Mouse (Mus musculus): ENCODE measurements around the gene Prmt1. TPM values are rescaled to one million over a fixed set of nuclear protein-coding genes. Genes with fewer than 3 reads are reported as not detected.

The Prmt1 gene
- polyA plus RNA-seq, 1 experiment from 2014 or later = 681 TPM

DNA sequence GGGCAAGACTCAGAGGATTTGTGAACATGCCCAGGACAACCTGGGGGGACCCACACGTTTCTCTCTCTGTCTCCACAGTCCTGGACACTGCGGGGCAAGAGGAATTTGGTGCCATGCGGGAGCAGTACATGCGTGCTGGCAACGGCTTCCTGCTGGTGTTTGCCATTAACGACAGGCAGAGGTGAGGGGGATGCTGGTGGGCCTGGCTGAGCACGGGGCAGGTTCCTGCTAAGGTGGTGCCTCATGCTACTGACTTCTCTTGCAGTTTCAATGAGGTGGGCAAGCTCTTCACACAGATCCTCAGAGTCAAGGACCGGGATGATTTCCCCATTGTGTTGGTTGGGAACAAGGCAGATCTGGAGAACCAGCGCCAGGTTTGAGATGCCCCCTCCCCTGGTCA is 33.9 kb upstream of the Prmt1 start:
- H3K4me3 ChIP-seq = no peak overlapping the region
- 84% methylated on average over 9 of the region's 9 CpGs for WGBS
- H3K9me3 ChIP-seq = no peaks in the 10 kb centered on the region
- H3K27ac ChIP-seq = no peak overlapping the region
- peaks cover 25% of the 10 kb centered on the region for H3K4me1 ChIP-seq (replicated peaks)
- no peak for ATAC-seq (ENCODE audit: low FRiP score)
- no peak overlapping the region for H3K4me2 ChIP-seq
- H3K27me3 ChIP-seq = peaks cover 6% of the 10 kb centered on the region; the same call in 1 of the 2 replicates
- no peaks in the 10 kb centered on the region for H3K36me3 ChIP-seq
- no peak overlapping the region for H3K9ac ChIP-seq

GRCm38 (mm10) chr7:45019031-45019571 is 32.7 kb upstream of the Prmt1 start:
- no peak overlapping the region for H3K9ac ChIP-seq
- H3K4me2 ChIP-seq = peak overlapping the region; percentile 29; the same call in 1 of the 2 replicates
- H3K9me3 ChIP-seq = no peaks in the 10 kb centered on the region
- WGBS = 44% methylated on average over 8 of the region's 8 CpGs
- peaks cover 36% of the 10 kb centered on the region for H3K4me1 ChIP-seq (replicated peaks)
- ATAC-seq (ENCODE audit: low FRiP score) = no peak
- H3K27ac ChIP-seq = peak overlapping the region; percentile 48; the same call in 1 of the 2 replicates
- no peaks in the 10 kb centered on the region for H3K36me3 ChIP-seq
- peaks cover 6% of the 10 kb centered on the region; the same call in 1 of the 2 replicates for H3K27me3 ChIP-seq
- H3K4me3 ChIP-seq = no peak overlapping the region

GRCm38 (mm10) chr7:45017242-45018061 is 31.1 kb upstream of the Prmt1 start, which contains the start of gene Rras:
TSS of gene Rras (plus strand) at chr7:45017961.
- H3K4me1 ChIP-seq (replicated peaks) = peaks cover 47% of the 10 kb centered on the region
- H3K4me2 ChIP-seq = peak within 1 kb of the TSS; percentile 83

GRCm38 (mm10) chr7:45016761-45017160 is 30.4 kb upstream of the Prmt1 start:
- Histone ChIP-seq H3K4me1 (replicated peaks) (peaks cover 47% of the 10 kb centered on the region), H3K9ac (peak overlapping the region; percentile 71), H3K4me3 (peak overlapping the region; percentile 45), H3K27ac (peak overlapping the region; percentile 88), H3K36me3 (peaks cover 21% of the 10 kb centered on the region), H3K9me3 (no peaks in the 10 kb centered on the region), H3K27me3 (peaks cover 6% of the 10 kb centered on the region; the same call in 1 of the 2 replicates), H3K4me2 (peak overlapping the region; percentile 83)
- WGBS = 4% methylated on average over 4 of the region's 4 CpGs
- no peak for ATAC-seq (ENCODE audit: low FRiP score)

More at GRCm38 (mm10) chr7:45017242-45018061, 31.1 kb upstream of the Prmt1 start, which contains the start of gene Rras:
- ATAC-seq (ENCODE audit: low FRiP score) = peak; percentile 82
- H3K4me3 ChIP-seq = peak within 1 kb of the TSS; percentile 45
- H3K9ac ChIP-seq = peak within 1 kb of the TSS; percentile 71
- H3K36me3 ChIP-seq = peaks cover 14% of the 10 kb centered on the region
- under 1% methylated on average over 36 of the region's 36 CpGs for WGBS
- H3K27ac ChIP-seq = peak within 1 kb of the TSS; percentile 88
- peaks cover 6% of the 10 kb centered on the region; the same call in 1 of the 2 replicates for H3K27me3 ChIP-seq
- no peaks in the 10 kb centered on the region for H3K9me3 ChIP-seq

DNA sequence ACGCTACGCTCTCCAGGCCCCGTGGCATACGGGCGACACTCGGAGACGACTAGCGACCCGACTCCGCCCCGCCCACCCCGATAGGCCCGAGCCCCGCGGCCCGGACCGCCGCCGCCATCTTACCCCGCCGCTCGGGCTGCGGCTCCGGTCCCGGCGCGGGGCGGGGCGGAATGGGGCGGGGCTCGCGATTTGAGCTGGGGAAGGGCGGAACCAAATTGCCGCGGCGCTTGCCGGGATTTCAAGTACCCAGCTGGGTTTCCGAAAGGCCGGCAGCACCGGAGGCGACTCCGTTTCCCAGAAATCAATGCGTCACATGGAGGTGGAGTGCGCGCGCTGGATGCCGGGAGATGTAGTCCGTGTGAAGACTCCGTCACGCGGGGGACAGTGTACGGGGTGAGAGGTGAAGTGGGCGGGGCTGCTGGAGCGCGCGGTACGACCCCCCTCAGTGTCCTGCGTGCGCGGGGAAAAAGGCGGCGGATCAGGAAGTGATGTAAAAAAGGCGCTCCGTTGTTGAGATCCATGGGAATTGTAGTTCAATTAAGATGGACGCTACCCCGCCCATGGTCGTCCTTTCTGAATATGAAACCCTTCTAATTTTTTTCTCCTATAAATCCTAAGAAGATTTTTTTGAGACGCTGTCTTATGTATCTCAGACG is 29.7 kb upstream of the Prmt1 start, which contains the start of gene Scaf1:
Scaf1 (minus strand) TSS at position 407 of the 656 bp plus-strand sequence.
- Histone ChIP-seq H3K27me3 (peaks cover 6% of the 10 kb centered on the region; the same call in 1 of the 2 replicates), H3K27ac (peak within 1 kb of the TSS; percentile 89), H3K4me1 (replicated peaks) (peaks cover 47% of the 10 kb centered on the region), H3K36me3 (peaks cover 28% of the 10 kb centered on the region), H3K4me2 (peak within 1 kb of the TSS; percentile 85), H3K9me3 (no peaks in the 10 kb centered on the region), H3K9ac (peak within 1 kb of the TSS; percentile 97), H3K4me3 (peak within 1 kb of the TSS; percentile 91)
- ATAC-seq (ENCODE audit: low FRiP score) = peak; percentile 93
- under 1% methylated on average over 69 of the region's 69 CpGs for WGBS

- WGBS = 3% methylated on average over 20 of the region's 20 CpGs
- no peaks in the 10 kb centered on the region for H3K9me3 ChIP-seq
- ATAC-seq (ENCODE audit: low FRiP score) = no peak
Observed at GRCm38 (mm10) chr7:45015344-45015956, 29.1 kb upstream of the Prmt1 start.

DNA sequence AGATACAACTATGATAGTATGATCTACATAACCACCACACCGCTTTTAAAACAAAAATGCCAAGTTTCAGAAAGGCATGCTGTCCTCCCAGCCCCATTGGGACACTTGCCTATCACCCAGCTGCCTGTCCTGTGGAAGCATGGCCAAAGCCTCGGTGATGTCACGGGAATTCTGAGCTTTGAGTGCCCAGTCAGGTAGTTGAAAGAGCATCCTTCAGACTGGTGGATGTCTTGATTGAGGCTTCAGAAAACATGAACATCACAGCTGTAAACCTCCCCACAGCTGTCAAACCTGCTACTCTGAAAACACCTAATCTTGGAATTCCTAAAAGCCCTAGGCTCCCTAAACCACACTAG is 27.7 kb upstream of the Prmt1 start:
- WGBS = 96% methylated on average over 3 of the region's 3 CpGs
- no peak overlapping the region for H3K4me2 ChIP-seq

More at GRCm38 (mm10) chr7:45015344-45015956, 29.1 kb upstream of the Prmt1 start:
- Histone ChIP-seq H3K9ac (peak overlapping the region; percentile 97), H3K4me1 (replicated peaks) (peaks cover 47% of the 10 kb centered on the region), H3K27ac (peak overlapping the region; percentile 89), H3K27me3 (peaks cover 6% of the 10 kb centered on the region; the same call in 1 of the 2 replicates), H3K4me3 (peak overlapping the region; percentile 91), H3K4me2 (peak overlapping the region; percentile 85), H3K36me3 (peaks cover 34% of the 10 kb centered on the region)

GRCm38 (mm10) chr7:45013366-45014095 is 27.2 kb upstream of the Prmt1 start:
- peaks cover 53% of the 10 kb centered on the region for H3K36me3 ChIP-seq
- no peaks in the 10 kb centered on the region for H3K27me3 ChIP-seq
- ATAC-seq (ENCODE audit: low FRiP score) = no peak
- 95% methylated on average over 16 of the region's 16 CpGs for WGBS
- no peak overlapping the region for H3K27ac ChIP-seq
- H3K9me3 ChIP-seq = no peaks in the 10 kb centered on the region
- no peak overlapping the region for H3K4me2 ChIP-seq
- 0 out of 2 replicates have a peak overlapping the region, but pooled peaks have one; percentile 3 for H3K9ac ChIP-seq
- peaks cover 42% of the 10 kb centered on the region for H3K4me1 ChIP-seq (replicated peaks)
- no peak overlapping the region; the same call in 1 of the 2 replicates for H3K4me3 ChIP-seq

More for the DNA sequence above, 27.7 kb upstream of the Prmt1 start:
- Histone ChIP-seq H3K36me3 (peaks cover 48% of the 10 kb centered on the region), H3K4me1 (replicated peaks) (peaks cover 46% of the 10 kb centered on the region), H3K27me3 (peaks cover 5% of the 10 kb centered on the region; the same call in 1 of the 2 replicates), H3K9me3 (no peaks in the 10 kb centered on the region), H3K27ac (no peak overlapping the region), H3K9ac (0 out of 2 replicates have a peak overlapping the region, but pooled peaks have one; percentile 97), H3K4me3 (no peak overlapping the region; the same call in 1 of the 2 replicates)
- no peak for ATAC-seq (ENCODE audit: low FRiP score)

GRCm38 (mm10) chr7:45012824-45013223 is 26.5 kb upstream of the Prmt1 start:
- Histone ChIP-seq H3K27me3 (no peaks in the 10 kb centered on the region), H3K27ac (no peak overlapping the region), H3K4me2 (no peak overlapping the region), H3K4me1 (replicated peaks) (peaks cover 36% of the 10 kb centered on the region), H3K9me3 (no peaks in the 10 kb centered on the region), H3K9ac (no peak overlapping the region), H3K36me3 (peaks cover 60% of the 10 kb centered on the region), H3K4me3 (no peak overlapping the region)
- 91% methylated on average over 4 of the region's 4 CpGs for WGBS
- ATAC-seq (ENCODE audit: low FRiP score) = no peak

DNA sequence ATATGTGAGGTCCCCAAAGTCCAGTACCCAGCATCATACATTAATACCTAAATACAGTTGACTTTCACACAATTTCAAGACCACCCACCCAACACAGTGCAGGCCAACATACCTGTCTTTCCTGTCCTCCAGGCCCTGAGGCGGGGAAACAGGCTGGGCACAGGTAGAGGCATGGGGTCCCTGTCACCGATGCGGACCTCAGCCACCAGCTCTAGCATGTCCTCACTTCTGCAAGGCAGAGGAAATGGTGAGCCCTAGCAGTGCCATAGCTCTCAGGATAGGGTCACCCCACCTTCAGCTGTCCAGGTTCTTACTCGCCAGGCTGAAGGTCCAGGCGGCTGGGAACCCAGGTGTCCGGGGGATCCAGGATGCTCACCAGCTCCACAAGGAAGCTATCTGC is 25.6 kb upstream of the Prmt1 start:
- H3K4me3 ChIP-seq = no peak overlapping the region
- H3K4me1 ChIP-seq (replicated peaks) = peaks cover 28% of the 10 kb centered on the region
- no peak overlapping the region for H3K27ac ChIP-seq
- 94% methylated on average over 6 of the region's 6 CpGs for WGBS
- no peak for ATAC-seq (ENCODE audit: low FRiP score)
- H3K27me3 ChIP-seq = no peaks in the 10 kb centered on the region
- H3K36me3 ChIP-seq = peaks cover 68% of the 10 kb centered on the region
- no peak overlapping the region for H3K4me2 ChIP-seq
- no peaks in the 10 kb centered on the region for H3K9me3 ChIP-seq
- no peak overlapping the region for H3K9ac ChIP-seq

DNA sequence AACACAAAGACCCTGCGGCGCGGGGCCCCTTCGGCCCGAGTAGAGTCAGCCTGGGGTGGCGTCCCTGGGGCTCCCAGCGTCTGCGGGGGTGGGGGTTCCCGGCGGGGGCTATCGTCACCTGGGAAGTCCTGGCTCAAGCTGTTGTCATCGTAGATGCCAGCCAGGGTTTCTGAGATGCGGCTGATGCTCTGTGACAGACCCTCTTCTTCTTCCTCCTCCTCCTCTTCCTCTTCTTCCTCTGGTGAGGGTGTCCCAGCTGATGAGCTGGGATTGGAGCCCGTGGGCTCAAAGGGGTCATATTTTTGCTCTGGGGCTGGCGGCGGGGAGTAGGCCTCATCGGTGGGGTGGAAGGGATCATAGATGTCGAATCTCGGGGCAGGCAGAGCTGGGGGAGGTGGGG is 22.0 kb upstream of the Prmt1 start:
- WGBS = 95% methylated on average over 19 of the region's 19 CpGs

More for the DNA sequence above, 22.0 kb upstream of the Prmt1 start:
- Histone ChIP-seq H3K36me3 (peaks cover 100% of the 10 kb centered on the region), H3K4me2 (no peak overlapping the region), H3K4me3 (no peak overlapping the region), H3K27ac (no peak overlapping the region), H3K9me3 (no peaks in the 10 kb centered on the region), H3K4me1 (replicated peaks) (peaks cover 5% of the 10 kb centered on the region; the same call in 1 of the 2 replicates), H3K9ac (no peak overlapping the region), H3K27me3 (no peaks in the 10 kb centered on the region)
- no peak for ATAC-seq (ENCODE audit: low FRiP score)

Measured in hindbrain, embryonic 13.5 days (tissue).